Mouse (Mus musculus) left cerebral cortex, adult 18-20 months (tissue): ENCODE measurements around the gene Hes7. TPM values are rescaled to one million over a fixed set of nuclear protein-coding genes. Genes with fewer than 3 reads are reported as not detected.

Source experiments
- DNase-seq, 2 experiments: peaks; one replicate each; pipeline ENCODE4 v3.0.0; 2021 to 2022; ENCODE audit warnings: low spot score in 2 of 2, mixed read lengths in 1 of 2
- total RNA-seq, 2 experiments: library from RNA; stranded (reverse); gene quantifications; 2 replicates each; pipeline ENCODE4 v1.2.3; 2021

The Hes7 gene
- total RNA-seq, 2 experiments from 2014 or later = 0.42 to 0.79 TPM

DNA sequence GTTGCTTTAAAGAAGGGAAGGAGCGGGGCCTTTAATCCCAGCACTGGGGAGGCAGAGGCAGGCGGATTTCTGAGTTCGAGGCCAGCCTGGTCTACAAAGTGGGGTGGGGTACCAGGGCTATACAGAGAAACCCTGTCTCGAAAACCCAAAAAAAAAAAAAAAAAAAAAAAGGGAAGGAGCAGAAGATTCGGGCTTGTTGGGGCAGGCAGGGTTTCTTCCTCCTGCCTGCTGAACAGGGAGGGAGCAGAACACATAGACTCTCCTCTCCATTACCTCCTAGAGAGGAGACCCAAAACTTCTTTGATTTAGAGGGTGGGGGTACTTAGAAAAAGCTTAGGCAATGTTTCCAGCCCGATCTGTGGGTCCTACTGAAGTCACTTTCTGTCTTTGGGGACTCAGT is 15.2 kb downstream of the Hes7 start:
- no peak for DNase-seq

DNA sequence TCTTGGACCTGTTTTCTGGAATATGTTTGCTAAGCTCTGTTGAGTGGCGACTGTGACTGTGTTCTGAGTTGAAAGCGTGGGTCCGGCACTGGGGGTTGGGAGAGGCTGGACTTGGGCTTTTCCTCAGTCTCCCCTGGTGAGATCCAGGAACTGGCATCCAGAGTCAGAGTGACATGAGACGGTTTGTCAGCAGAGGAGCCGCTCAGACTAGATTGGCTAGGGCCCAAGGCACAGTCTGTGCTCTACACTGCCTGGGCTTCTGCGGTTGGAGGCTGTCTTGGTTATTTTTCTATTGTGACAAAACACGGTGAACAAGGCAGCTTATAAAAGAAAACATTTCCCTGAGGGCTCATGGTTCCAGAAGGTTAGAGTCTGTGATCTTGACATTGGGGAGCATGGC is 27.3 kb downstream of the Hes7 start:
- no peak for DNase-seq

GRCm38 (mm10) chr11:69148451-69148960 is 28.3 kb downstream of the Hes7 start:
- no peak for DNase-seq

DNA sequence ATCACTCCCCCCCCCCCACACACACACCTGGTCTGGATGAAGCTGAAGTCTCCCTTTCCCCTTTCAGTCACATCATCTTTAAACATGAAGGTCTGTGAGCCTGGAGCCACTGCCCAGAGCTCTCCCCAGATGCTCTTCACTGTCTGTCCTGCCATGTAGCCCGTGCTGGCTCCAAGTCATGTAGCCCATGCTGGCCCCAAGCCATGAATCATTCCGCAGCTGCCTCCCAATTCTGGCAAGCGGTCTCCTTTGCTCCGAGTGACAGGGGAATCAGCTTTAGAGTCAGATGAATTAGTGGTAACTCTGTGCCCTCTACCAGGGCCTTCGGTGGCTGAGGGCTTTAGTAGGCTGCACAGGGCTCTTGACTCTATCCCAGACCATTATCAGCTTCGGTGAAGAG is 29.5 kb downstream of the Hes7 start:
- no peak for DNase-seq

DNA sequence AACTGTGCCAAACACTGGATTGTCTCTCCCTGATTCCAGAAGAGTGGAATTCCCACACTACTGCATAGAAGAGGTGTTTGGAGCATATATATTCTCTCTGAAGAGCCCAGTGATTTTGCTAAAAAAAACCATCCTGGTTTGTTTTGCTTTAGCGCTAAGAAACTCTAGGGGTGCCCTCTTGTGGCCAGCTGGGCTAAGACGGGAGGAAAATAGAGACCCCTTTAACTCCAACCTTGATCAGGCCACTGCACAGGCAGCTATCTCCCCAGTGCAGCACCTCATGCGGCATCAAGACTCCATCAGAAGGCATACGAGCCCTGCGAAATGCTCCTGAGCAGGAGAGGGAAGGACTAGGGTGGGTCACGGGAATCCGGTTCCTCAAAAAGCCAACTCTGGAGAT is 30.2 kb downstream of the Hes7 start:
- peak; percentile 63 to 67 for DNase-seq

GRCm38 (mm10) chr11:69151004-69151403 is 30.8 kb downstream of the Hes7 start:
- DNase-seq = no peak

- DNase-seq = no peak
Measured at GRCm38 (mm10) chr11:69153831-69154230, 33.6 kb downstream of the Hes7 start.

DNA sequence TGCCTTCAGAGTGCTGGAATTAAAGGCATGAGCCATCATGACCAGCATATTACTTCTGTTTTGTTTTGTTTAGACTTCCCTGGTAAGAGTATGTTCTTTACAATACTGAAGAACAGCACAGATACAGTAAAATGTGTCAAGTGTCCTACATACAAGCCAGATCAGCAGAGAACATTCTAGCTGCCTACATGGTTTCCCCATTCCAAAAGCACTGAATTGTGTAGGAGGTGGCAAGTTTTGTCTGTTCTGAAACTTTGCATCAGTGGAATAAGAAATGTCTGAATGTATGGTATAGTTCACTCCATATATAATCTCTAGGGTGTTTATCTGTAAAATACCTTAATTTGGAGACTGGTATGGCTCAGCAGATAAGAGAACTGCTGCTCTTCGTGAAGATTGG is 35.1 kb downstream of the Hes7 start:
- no peak for DNase-seq

- peak; percentile 49 to 54 for DNase-seq
Measured at GRCm38 (mm10) chr11:69156800-69157199, 36.6 kb downstream of the Hes7 start, which contains the start of gene Alox12b. Gene Alox12b, plus strand, starts transcription at chr11:69156989.

DNA sequence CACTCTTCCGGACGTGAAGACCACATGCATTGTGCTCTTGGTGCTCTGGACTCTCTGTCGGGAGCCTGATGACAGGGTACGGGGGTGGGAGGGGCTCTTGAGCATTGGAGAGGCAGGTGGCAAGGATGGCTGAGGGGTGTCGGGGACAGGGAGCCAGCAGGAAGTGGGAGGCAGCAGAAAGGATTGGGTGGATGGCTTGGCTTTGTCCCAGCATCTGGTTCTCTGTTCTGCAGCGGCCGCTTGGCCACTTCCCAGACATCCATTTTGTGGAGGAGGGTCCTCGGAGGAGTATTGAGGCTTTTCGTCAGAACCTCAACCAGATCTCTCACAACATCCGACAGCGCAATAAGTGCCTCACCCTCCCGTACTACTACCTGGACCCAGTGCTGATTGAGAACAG is 49.1 kb downstream of the Hes7 start:
- DNase-seq = peak; percentile 76 to 82

DNA sequence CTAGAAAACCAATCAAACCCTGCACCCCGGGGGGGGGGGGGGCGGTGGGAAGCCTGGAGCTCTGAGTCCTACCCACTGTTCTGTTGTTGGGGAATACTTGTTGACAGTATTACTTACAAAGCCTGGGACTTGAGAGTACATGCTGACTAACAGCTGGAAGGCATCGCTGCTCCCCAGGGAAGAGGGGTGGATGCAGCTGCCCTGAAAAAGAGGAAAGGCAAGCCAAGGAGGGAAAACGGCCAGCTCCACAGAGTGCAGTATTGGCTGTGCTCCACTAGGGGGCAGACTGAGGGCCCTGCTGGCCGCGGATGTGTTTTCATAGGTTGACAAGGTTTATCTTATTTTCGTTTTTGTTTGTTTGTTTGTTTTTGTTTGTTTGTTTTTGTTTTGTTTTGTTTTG is 51.4 kb downstream of the Hes7 start:
- peak; percentile 57 to 64 for DNase-seq

DNA sequence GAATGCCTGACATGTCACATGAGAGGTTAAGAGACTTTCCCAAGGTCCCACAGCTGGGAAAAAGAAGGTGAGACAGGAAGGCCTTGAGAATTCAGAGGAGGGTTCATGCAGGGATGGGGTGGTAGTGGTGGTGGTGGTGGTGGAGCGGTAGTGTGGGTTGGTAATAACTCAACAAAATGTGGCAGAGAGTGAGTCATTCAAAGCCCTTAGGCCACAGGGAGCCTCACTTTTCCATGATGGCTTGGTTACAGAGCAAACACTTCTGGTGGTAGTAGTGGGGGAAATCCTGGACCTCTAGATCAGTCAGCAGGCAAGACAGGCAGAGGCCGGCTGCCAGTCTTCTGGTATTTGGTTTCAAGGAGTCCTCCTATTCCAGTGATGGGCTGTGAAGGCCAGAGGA is 52.4 kb downstream of the Hes7 start:
- no peak for DNase-seq

Other genes with a start within 250 kb of the Hes7 start
- 100 to 1,000 TPM; 110 to 127 TPM for gene Ndel1, start 248.5 kb upstream of the Hes7 start, total RNA-seq
- not detected for gene Rnf222, start 231.9 kb upstream of the Hes7 start, total RNA-seq
- gene Rpl26, start 218.8 kb upstream of the Hes7 start, total RNA-seq = 100 to 1,000 TPM; 894 to 903 TPM
- not detected for gene Odf4, start 193.3 kb upstream of the Hes7 start, total RNA-seq
- gene Arhgef15, start 162.9 kb upstream of the Hes7 start, total RNA-seq = 10 to 100 TPM; 20.4 to 24.0 TPM
- gene Slc25a35, start 152.3 kb upstream of the Hes7 start, total RNA-seq = 1 to 10 TPM; 5.6 to 6.7 TPM
- 10 to 100 TPM; 17.8 to 18.2 TPM for gene Rangrf, start 145.2 kb upstream of the Hes7 start, total RNA-seq
- gene Pfas, start 111.9 kb upstream of the Hes7 start, total RNA-seq = 10 to 100 TPM; 26.1 to 26.2 TPM
- 10 to 100 TPM; 37.8 to 46.0 TPM for gene Ctc1, start 104.5 kb upstream of the Hes7 start, total RNA-seq
- gene Aurkb, start 74.8 kb upstream of the Hes7 start, total RNA-seq = under 1 TPM in 1 of 2 experiments, not detected in 1; 0.30 TPM
- 10 to 100 TPM; 35.2 to 38.0 TPM for gene Borcs6, start 60.7 kb upstream of the Hes7 start, total RNA-seq
- 10 to 100 TPM; 23.6 to 26.8 TPM for gene Tmem107, start 49.6 kb upstream of the Hes7 start, total RNA-seq
- 1,000 to 10,000 TPM; 1,053 to 1,091 TPM for gene Vamp2, start 31.9 kb upstream of the Hes7 start, total RNA-seq
- 100 to 1,000 TPM; 129 to 133 TPM for gene Per1, start 25.2 kb upstream of the Hes7 start, total RNA-seq
- gene 9130213A22Rik, start 2.2 kb downstream of the Hes7 start, total RNA-seq = under 1 TPM; 0.53 to 0.98 TPM
- gene Aloxe3, start 5.5 kb downstream of the Hes7 start, total RNA-seq = 1 to 10 TPM; 4.4 to 6.8 TPM
- gene Alox12b, start 36.6 kb downstream of the Hes7 start, total RNA-seq = 10 to 100 TPM in 1 of 2 experiments, 1 to 10 TPM in 1; 9.8 to 13.7 TPM
- gene Alox8, start 77.4 kb downstream of the Hes7 start, total RNA-seq = 10 to 100 TPM; 10.2 to 11.7 TPM
- 1 to 10 TPM; 1.2 TPM for gene Gucy2e, start 116.6 kb downstream of the Hes7 start, total RNA-seq
- 10 to 100 TPM; 15.2 to 25.0 TPM for gene Cntrob, start 203.4 kb downstream of the Hes7 start, total RNA-seq
- gene Trappc1, start 203.6 kb downstream of the Hes7 start, total RNA-seq = 10 to 100 TPM; 53.2 to 59.5 TPM
- gene Kcnab3, start 205.9 kb downstream of the Hes7 start, total RNA-seq = 100 to 1,000 TPM in 1 of 2 experiments, 10 to 100 TPM in 1; 75.3 to 102 TPM
- 100 to 1,000 TPM; 186 to 190 TPM for gene Rnf227, start 220.1 kb downstream of the Hes7 start, total RNA-seq
- gene Chd3, start 249.0 kb downstream of the Hes7 start, total RNA-seq = 100 to 1,000 TPM; 346 to 387 TPM